Mouse (Mus musculus): Measurements from ENCODE around the gene Meis2.

DNA sequence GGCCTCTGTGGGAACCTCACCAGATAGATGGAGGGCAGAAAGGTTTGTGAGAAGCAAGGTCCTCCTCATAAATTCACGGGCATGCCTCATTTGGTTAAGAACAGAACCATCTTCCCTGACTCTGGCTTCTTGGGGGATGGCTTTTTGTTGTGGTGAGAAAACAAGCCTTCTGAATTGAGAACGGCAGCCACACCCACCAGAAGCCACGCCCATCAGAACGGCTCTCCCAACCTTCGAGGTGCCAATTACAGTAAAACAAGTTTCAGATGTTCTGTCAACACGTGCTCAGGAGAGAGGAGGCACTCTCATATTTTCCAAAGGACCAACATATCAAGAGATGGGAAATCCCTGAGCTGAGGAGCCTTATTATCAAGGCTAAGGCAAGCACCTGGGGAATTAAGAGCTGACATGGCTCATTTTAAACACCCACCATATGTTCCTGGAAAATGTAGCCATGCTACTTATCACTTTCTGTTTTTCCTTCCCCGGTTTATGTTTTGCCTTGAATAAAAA, 117.9 kb downstream of the Meis2 start:
- no peak for TF ChIP-seq CTCF (IDR thresholded peaks at IDR 0.05; ENCODE audit: control insufficient read depth, insufficient read depth, insufficient replicate concordance, low read depth, low read length)
- no peak for TF ChIP-seq POLR2A (IDR thresholded peaks at IDR 0.05; ENCODE audit: control insufficient read depth, low read depth, low read length)
